In genomic region chr5:146315268-146315921, GRCm38 (mm10) we compare ENCODE assay signal across 7 mouse cellular contexts.
A peak's percentile ranks its signal among the peaks of the same experiment; 100 is the strongest.
DNase-seq lines count a peak whose midpoint lies in the region; ATAC-seq and TF ChIP-seq lines count a peak whose summit lies in the region.

No protein-coding gene starts in this region.

- no peaks in the 10 kb centered on the region for H3K9me3 ChIP-seq in lung, embryonic 15.5 days
- H3K9me3 ChIP-seq in forebrain, embryonic 15.5 days = no peaks in the 10 kb centered on the region
- H3K9me3 ChIP-seq in kidney, embryonic 16.5 days (ENCODE audit: low read length) = no peaks in the 10 kb centered on the region
- H3K9me3 ChIP-seq in midbrain, postnatal 0 days (ENCODE audit: low read length) = no peaks in the 10 kb centered on the region

- TF ChIP-seq POLR2A in lung, adult 2 months (IDR thresholded peaks at IDR 0.05; ENCODE audit: borderline replicate concordance, extremely low read depth, low read depth, low read length) = no peak

- H3K27ac ChIP-seq in lung, embryonic 15.5 days = peak overlapping the region; percentile 68
- no peak overlapping the region for H3K27ac ChIP-seq in forebrain, embryonic 15.5 days (replicated peaks)
- H3K27ac ChIP-seq in kidney, embryonic 16.5 days (ENCODE audit: low read length) = peak overlapping the region; percentile 62; the same call in 1 of the 2 replicates
- no peak overlapping the region for H3K27ac ChIP-seq in midbrain, postnatal 0 days (ENCODE audit: low read depth, low read length)

- DNase-seq in lung, adult 2 months = no peak
- peak; percentile 68 for DNase-seq in midbrain, postnatal 0 days (ENCODE audit: low spot score)
- no peak for DNase-seq in cerebellum, postnatal 14 days
- DNase-seq in urinary bladder, postnatal 25 days (ENCODE audit: low spot score) = no peak

- no peak overlapping the region for H3K4me3 ChIP-seq in lung, embryonic 15.5 days
- no peak overlapping the region for H3K4me3 ChIP-seq in lung, adult 2 months (replicated peaks; ENCODE audit: extremely low read depth, low read depth, low read length)
- H3K4me3 ChIP-seq in forebrain, embryonic 15.5 days = no peak overlapping the region
- no peak overlapping the region for H3K4me3 ChIP-seq in kidney, embryonic 16.5 days (ENCODE audit: low read length)
- no peak overlapping the region for H3K4me3 ChIP-seq in midbrain, postnatal 0 days (ENCODE audit: low read depth, low read length)

- H3K4me1 ChIP-seq in lung, embryonic 15.5 days = peaks cover 32% of the 10 kb centered on the region
- peaks cover 8% of the 10 kb centered on the region for H3K4me1 ChIP-seq in lung, adult 2 months (ENCODE audit: control insufficient read depth, insufficient read depth, low read length)
- no peaks in the 10 kb centered on the region for H3K4me1 ChIP-seq in forebrain, embryonic 15.5 days
- H3K4me1 ChIP-seq in kidney, embryonic 16.5 days (ENCODE audit: insufficient read depth, low read length) = peaks cover 27% of the 10 kb centered on the region
- H3K4me1 ChIP-seq in midbrain, postnatal 0 days (ENCODE audit: insufficient read depth, low read length) = no peaks in the 10 kb centered on the region

- H3K27me3 ChIP-seq in lung, embryonic 15.5 days = no peaks in the 10 kb centered on the region
- no peaks in the 10 kb centered on the region for H3K27me3 ChIP-seq in forebrain, embryonic 15.5 days
- H3K27me3 ChIP-seq in kidney, embryonic 16.5 days (ENCODE audit: insufficient read depth, low read length) = no peaks in the 10 kb centered on the region
- no peaks in the 10 kb centered on the region for H3K27me3 ChIP-seq in midbrain, postnatal 0 days (ENCODE audit: insufficient read depth, low read length)

- ATAC-seq in lung, embryonic 15.5 days (ENCODE audit: borderline replicate concordance, extremely low read depth, low FRiP score, low TSS enrichment) = peak; percentile 74
- ATAC-seq in forebrain, embryonic 15.5 days (replicated peaks) = peak; percentile 38; the same call in 1 of the 2 replicates
- ATAC-seq in kidney, embryonic 16.5 days (ENCODE audit: low FRiP score, low TSS enrichment) = peak; percentile 43; the same call in 1 of the 2 replicates
- peak; percentile 67 for ATAC-seq in midbrain, postnatal 0 days (ENCODE audit: low FRiP score)

- TF ChIP-seq CTCF in lung, adult 2 months (IDR thresholded peaks at IDR 0.05; ENCODE audit: insufficient read depth, low read length) = no peak
- TF ChIP-seq CTCF in midbrain, postnatal 0 days (IDR thresholded peaks at IDR 0.05) = no peak

- no peak overlapping the region for H3K9ac ChIP-seq in lung, embryonic 15.5 days
- H3K9ac ChIP-seq in forebrain, embryonic 15.5 days (replicated peaks) = no peak overlapping the region
- 0 out of 2 replicates have a peak overlapping the region, but pooled peaks have one; percentile 23 for H3K9ac ChIP-seq in kidney, embryonic 16.5 days (replicated peaks; ENCODE audit: low read length)
- no peak overlapping the region for H3K9ac ChIP-seq in midbrain, postnatal 0 days (replicated peaks; ENCODE audit: low read length, poor library complexity, severe bottlenecking)

- no peaks in the 10 kb centered on the region for H3K36me3 ChIP-seq in lung, embryonic 15.5 days
- H3K36me3 ChIP-seq in forebrain, embryonic 15.5 days = no peaks in the 10 kb centered on the region
- no peaks in the 10 kb centered on the region for H3K36me3 ChIP-seq in kidney, embryonic 16.5 days (ENCODE audit: insufficient read depth, low read length)
- no peaks in the 10 kb centered on the region for H3K36me3 ChIP-seq in midbrain, postnatal 0 days (ENCODE audit: insufficient read depth, low read length)

- peak overlapping the region; percentile 31; the same call in 1 of the 2 replicates for H3K4me2 ChIP-seq in lung, embryonic 15.5 days
- H3K4me2 ChIP-seq in forebrain, embryonic 15.5 days (replicated peaks) = no peak overlapping the region
- H3K4me2 ChIP-seq in kidney, embryonic 16.5 days (replicated peaks; ENCODE audit: low read depth, low read length) = peak overlapping the region; percentile 22
- H3K4me2 ChIP-seq in midbrain, postnatal 0 days (ENCODE audit: low read depth, low read length, poor library complexity, severe bottlenecking) = no peak overlapping the region

- 18% methylated on average over 14 of the region's 14 CpGs for WGBS in lung, embryonic 15.5 days
- WGBS in lung, adult 2 months = 20% methylated on average over 14 of the region's 14 CpGs
- WGBS in forebrain, embryonic 15.5 days = 59% methylated on average over 14 of the region's 14 CpGs
- 22% methylated on average over 14 of the region's 14 CpGs for WGBS in kidney, embryonic 16.5 days
- WGBS in midbrain, postnatal 0 days = 54% methylated on average over 14 of the region's 14 CpGs

Comparison
In these comparisons a context has a peak if more than half of its experiments do, and no peak if none do; other contexts are left out.
1. H3K27ac ChIP-seq: peak in lung, embryonic 15.5 days (single experiment) and kidney, embryonic 16.5 days (single experiment); none in forebrain, embryonic 15.5 days (single experiment) and midbrain, postnatal 0 days (single experiment).
2. H3K4me2 ChIP-seq: peak in lung, embryonic 15.5 days (single experiment) and kidney, embryonic 16.5 days (single experiment); none in forebrain, embryonic 15.5 days (single experiment) and midbrain, postnatal 0 days (single experiment).
3. Peak in every context shown above with its lines, with median percentiles within 50 percentile points of each other: ATAC-seq.